Mouse (Mus musculus): ENCODE data around the gene Apc2.
A peak's percentile ranks its signal among the peaks of the same experiment; 100 is the strongest.

Apc2 gene

DNA sequence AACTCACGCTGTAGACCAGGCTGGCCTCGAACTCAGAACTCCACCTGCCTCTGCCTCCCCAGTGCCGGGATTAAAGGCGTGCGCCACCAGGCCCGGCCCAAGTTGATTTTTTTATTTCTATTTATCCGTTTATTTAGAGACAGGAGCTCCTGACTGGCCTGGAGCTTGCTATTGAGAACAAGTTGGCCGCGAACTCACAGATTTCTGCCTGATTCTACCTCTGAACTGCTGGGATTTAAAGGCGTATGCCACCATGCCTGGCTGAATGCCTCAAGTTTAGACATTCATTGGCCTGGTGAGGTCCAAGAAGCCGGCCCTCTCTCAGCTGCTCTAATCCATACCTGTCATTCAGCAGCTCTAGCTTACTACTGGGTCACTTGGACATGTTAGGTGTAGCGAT lies 33.6 kb upstream of the Apc2 start:
- ATAC-seq (ENCODE audit: insufficient number of reproducible peaks, low FRiP score, low TSS enrichment), result no peak

GRCm38 (mm10) chr10:80262776-80263365 lies 32.9 kb upstream of the Apc2 start:
- ATAC-seq (ENCODE audit: insufficient number of reproducible peaks, low FRiP score, low TSS enrichment), result no peak

DNA sequence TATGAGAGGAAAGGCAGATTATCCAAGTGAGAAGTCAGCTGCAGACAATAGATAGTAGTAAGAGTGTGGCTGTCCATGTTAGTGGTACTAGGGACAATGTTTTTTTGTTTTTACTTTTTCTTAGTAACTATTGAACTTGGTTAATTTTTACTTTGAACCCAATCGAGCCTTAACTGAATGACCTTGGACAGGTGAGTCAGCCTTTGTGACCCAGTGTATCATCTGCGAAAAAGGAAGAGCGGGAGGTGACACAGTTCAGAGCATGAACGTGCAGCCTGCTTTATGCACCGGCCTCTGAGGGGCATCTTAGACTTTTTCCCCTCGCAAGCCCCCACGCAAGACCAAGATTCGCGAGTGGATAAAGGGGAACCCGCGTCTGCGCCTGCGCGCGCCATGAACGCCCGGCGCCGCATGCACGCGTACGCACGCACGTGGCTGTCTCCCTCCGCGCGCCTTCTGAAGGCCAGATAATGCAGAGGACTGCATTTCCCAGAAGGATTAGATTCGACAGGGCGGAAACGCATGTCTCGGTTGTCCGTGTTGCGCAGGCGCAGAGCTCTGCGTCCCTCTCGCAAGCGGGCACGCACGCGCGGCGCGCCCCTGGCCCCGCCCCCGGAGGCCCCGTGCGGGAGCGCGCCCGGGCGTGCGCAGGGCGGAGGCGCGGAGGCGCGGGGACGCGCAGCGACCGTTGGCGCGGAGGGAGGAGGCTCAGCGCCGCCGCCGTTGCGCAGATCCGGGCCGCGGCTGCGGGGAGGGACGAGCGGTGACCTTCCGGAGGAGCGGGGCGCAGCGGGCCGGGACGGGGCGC lies 31.2 kb upstream of the Apc2 start:
- ATAC-seq (ENCODE audit: insufficient number of reproducible peaks, low FRiP score, low TSS enrichment), result peak; percentile 75

GRCm38 (mm10) chr10:80265149-80265486 lies 30.7 kb upstream of the Apc2 start:
- no peak; the same call in 1 of the 2 replicates for ATAC-seq (ENCODE audit: insufficient number of reproducible peaks, low FRiP score, low TSS enrichment)

DNA sequence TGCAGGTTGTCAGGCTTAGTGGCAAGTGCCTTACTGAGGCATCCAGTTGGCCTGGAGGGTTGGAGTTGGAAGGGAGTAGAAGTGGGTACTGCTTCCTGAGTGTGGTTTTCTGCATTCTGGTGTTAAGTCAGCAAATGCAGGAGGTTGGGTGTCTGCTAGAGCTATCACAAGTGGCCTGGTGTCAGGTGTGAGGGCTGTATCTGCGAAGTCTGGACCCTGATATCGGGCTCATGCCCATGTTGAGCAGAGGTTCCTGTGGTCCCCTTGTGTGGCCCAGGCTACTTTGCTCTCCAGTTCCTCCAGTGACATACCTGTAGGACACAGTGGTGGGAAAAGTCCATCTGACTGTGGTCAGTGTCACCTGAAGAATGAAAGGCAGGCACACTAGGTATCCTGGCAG lies 25.7 kb upstream of the Apc2 start:
- ATAC-seq (ENCODE audit: insufficient number of reproducible peaks, low FRiP score, low TSS enrichment), result no peak

- ATAC-seq (ENCODE audit: insufficient number of reproducible peaks, low FRiP score, low TSS enrichment), result no peak
Observed at GRCm38 (mm10) chr10:80270734-80271181, 25.0 kb upstream of the Apc2 start.

DNA sequence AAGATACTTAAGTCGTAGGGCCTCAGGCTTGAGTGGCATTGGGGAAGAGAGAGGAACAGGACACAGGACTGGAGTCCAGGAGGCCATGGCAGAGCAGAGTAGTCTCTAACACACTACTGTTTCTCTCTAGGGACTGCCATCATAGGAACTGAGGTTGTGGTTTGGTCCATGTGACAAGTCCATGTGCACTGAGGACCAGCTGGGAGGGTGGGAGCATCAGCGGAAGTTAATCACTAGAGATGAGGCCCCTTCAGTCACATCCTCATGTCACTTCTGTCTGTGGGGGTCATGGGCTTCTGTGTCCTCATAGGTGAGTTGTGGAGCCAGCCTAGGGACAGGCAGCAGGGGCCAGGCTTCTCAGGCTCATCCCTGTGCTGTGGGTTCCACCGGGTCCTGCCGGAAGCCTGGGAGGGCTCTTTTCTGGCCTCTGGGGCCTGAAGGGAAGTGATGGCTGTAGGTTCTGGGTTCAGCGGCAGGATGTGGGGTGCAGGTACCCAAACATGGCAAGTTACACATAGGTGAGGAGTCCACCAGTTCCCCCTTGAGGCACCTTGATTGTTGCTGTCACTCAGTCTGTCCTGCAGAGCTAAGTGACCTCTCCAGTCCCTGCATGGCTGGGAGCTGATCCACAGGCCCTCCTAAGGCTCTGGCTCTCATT lies 24.5 kb upstream of the Apc2 start:
- no peak for ATAC-seq (ENCODE audit: insufficient number of reproducible peaks, low FRiP score, low TSS enrichment)

DNA sequence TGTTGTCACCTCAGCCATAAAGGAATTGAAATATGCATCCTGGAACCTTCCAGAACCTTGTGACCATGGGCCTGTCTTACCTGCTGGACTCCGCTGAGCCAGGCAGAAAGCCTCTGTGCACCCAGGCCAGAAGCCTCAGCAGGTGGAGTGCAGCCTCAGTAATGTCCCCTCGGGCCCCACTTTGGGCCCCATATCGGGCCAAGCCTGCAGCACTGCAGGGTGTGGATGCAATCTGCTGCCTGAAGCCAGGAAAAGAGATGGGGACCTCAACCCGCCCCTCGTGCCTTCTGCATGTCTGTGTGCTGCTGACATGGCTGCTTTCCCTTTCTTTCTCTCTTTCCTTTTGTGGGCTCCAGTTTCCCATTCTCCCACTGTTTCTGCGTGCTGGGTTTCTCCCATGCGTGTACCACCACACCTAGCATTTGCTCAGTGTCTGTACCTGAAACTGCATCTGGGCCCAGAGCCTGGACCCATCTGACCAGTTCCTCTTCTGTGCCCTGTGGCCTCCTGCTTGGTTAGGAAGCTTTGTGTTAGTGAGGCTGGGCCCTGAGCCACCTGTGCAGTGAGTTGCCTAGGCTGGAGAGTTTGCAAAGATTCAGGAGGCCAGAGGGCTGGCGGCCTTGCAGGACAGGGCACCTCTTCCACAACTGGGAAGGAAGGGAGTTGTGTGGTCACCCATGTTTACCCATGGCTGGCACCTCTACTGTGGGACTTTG lies 23.7 kb upstream of the Apc2 start:
- ATAC-seq (ENCODE audit: insufficient number of reproducible peaks, low FRiP score, low TSS enrichment), result no peak

DNA sequence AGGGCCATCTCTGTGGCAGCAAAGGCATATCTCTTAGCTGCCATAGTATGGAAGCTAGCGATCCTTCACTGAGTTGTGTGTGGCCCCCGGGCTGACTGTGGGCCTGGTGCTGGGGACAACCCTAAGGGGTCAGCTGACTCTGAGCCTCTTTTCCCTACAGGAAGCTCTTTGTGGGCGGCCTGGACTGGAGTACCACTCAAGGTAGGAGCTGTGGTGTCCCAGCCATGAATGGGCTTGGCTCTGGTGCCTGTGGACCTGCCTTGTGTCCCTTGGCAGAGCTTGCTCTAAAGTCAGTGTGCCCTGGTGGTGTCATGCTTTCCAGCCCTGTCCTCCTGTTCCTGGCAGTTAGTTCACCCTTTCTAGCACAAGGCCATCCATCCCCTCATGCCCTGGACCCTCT lies 21.9 kb upstream of the Apc2 start:
- ATAC-seq (ENCODE audit: insufficient number of reproducible peaks, low FRiP score, low TSS enrichment), result no peak

DNA sequence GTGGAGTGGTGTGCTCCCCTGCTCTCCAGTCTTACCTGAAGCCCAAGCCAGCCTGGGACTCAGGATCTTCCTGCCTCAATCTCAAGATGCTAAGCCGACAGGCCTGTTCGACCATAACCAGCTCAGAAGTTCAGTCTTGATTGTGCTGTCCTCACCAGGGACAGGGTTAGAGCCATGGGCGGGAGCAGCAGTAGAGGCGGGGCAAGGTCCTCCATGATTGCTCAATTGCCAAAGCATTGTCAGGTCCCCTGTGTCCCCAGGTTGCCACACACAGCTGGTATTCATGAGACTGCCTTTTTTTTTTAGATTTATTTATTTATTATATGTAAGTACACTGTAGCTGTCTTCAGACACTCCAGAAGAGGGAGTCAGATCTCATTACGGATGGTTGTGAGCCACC lies 19.5 kb upstream of the Apc2 start:
- no peak for ATAC-seq (ENCODE audit: insufficient number of reproducible peaks, low FRiP score, low TSS enrichment)

GRCm38 (mm10) chr10:80278390-80278789 lies 17.4 kb upstream of the Apc2 start:
- ATAC-seq (ENCODE audit: insufficient number of reproducible peaks, low FRiP score, low TSS enrichment), result no peak

- no peak for ATAC-seq (ENCODE audit: insufficient number of reproducible peaks, low FRiP score, low TSS enrichment)
Observed at GRCm38 (mm10) chr10:80279273-80279672, 16.5 kb upstream of the Apc2 start.

DNA sequence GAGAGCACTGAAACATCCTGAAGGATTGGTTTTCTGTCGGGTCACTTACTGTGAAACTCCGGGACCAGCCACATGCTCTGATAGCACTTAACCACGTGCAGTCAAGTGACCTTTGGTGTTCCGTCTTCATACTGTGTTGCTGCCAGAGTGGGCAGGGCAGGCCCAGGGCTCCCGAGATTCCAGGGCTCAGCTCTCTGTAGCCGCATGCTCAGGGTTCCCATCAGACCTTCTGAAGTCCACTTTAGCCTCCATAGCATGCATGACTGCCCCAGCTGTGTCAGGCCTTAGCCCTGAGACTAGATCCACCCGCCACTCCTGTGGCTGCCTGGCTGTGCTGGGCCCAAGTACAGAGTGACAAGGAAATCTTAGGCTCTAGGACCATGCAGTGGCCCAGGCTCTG lies 14.5 kb upstream of the Apc2 start:
- no peak for ATAC-seq (ENCODE audit: insufficient number of reproducible peaks, low FRiP score, low TSS enrichment)

DNA sequence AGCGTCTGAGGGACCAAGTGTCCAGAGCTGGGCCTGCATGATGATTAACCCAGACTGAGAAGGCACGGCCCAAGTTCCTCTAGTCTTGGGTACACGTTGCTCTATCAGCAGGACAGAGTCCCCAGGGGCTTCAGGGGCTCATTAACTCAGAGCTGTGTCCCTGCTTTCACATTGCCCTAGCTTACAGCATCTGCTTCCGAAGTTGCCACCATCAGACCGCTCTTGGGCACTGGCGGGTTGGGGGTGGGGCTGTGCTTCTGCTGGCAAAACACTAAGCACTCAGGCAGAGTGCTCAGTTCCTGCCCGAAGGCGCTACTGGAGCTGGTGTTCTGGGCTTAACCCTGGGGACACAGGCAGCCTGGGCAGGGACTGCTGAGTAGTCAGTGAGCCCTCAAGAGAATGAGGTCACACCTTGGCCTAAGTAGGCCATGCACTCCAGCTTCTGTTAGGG lies 13.8 kb upstream of the Apc2 start:
- ATAC-seq (ENCODE audit: insufficient number of reproducible peaks, low FRiP score, low TSS enrichment), result 0 out of 2 replicates have a peak, but pooled peaks have one; percentile 29

GRCm38 (mm10) chr10:80282481-80283441 lies 13.0 kb upstream of the Apc2 start:
- no peak for ATAC-seq (ENCODE audit: insufficient number of reproducible peaks, low FRiP score, low TSS enrichment)

DNA sequence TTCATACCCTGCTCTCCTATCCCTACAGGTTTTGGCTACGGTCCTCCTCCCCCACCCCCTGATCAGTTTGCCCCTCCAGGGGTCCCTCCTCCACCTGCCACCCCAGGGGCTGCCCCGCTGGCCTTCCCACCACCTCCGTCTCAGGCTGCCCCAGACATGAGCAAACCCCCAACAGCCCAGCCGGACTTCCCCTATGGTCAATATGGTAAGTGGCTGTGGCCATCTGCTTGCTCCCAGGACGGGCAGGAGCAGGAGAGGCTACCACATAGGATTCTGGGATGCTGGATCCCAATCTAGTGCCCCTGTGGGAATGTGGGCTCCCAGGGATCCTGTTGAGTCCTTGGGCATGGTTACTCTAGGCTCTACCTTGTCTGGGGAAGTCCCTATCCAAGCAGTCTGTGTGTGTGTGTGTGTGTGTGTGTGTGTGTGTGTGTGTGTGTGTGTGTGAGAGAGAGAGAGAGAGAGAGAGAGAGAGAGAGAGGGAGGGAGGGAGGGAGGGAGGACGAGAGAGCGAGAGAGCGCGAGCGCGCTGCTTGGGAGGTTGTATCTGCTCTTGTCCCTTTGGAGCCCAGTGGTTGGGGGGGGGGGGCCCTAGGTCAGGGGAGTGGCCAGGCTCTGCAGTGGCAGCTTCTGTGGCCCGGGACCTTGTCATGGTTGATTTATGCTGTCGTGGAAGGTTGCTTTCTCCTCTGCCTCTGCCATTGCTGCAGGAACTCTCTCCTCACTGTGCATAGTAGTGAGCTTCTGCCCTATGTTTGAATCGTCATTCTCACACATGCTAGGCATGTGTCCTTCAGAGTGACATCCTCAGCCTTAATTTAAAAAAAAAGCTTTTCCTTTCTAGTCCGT lies 10.3 kb upstream of the Apc2 start:
- ATAC-seq (ENCODE audit: insufficient number of reproducible peaks, low FRiP score, low TSS enrichment), result no peak

DNA sequence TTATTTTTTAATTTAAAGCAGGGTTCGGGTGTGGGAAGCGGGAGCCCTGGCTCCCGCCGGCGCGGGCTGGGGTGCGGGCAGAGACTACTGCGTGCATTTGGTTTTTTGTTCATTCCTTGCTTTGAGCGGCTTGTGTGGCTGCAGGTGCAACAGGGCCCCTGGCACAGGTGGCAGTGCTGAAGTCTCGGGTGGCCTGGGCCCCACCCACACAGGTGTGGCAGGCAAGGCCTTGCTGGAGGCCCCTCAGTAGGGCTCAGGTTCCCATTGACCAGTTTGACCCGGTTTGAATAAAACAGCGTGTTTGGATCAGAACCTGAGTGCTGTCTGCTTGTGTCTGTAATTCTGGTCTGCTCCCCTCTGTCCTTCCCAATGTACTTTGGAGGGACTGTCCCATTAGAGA lies 7.7 kb upstream of the Apc2 start:
- no peak for ATAC-seq (ENCODE audit: insufficient number of reproducible peaks, low FRiP score, low TSS enrichment)

DNA sequence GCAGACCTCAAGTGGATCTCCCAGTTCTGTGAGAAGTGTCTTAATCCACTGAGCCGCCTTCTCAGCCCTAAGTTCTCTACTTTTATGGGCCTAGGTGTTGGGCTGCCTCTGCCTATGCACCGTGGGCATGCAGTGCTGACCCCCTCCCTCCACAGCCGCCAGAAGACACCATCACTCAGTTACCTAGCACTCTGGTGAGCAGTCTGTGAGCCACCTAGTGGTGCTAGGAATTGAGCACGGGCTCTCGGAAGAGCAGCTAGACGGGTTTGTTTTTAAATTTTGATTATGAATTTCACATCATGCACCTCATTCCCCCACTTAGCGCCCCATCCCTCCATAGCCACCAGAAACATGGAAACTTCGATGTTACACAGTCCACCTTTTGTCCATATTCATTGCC lies 7.1 kb upstream of the Apc2 start:
- no peak for ATAC-seq (ENCODE audit: insufficient number of reproducible peaks, low FRiP score, low TSS enrichment)

Data from cerebellum, adult (tissue).